Mouse (Mus musculus) midbrain, embryonic 10.5 days (tissue): ENCODE measurements around the gene Pgm3. TPM values are rescaled to one million over a fixed set of nuclear protein-coding genes. Genes with fewer than 3 reads are reported as not detected.

Source experiments
- DNase-seq: peaks from one replicate; pipeline ENCODE4 v3.0.0-alpha.2; 2017; ENCODE audit warnings: low spot score
- H3K27ac ChIP-seq: fragments of 300-500 bp; sonication (generic); replicated peaks from 2 replicates; pipeline ENCODE4 v1.5.1; 2016; ENCODE audit warnings: mild to moderate bottlenecking
- H3K27me3 ChIP-seq: fragments of 300-500 bp; sonication (generic); 2 replicates; pipeline ENCODE4 v1.6.1; 2016; ENCODE audit warnings: low read depth, mild to moderate bottlenecking; ENCODE audit not compliant: poor library complexity, severe bottlenecking
- H3K36me3 ChIP-seq: fragments of 300-500 bp; sonication (generic); 2 replicates; pipeline ENCODE4 v1.6.1; 2016; ENCODE audit warnings: mild to moderate bottlenecking, moderate library complexity
- H3K4me1 ChIP-seq: fragments of 300-500 bp; sonication (generic); 2 replicates; pipeline ENCODE4 v1.6.1; 2016
- H3K4me3 ChIP-seq: fragments of 300-500 bp; sonication (generic); 2 replicates; pipeline ENCODE4 v1.5.1; 2016; ENCODE audit warnings: mild to moderate bottlenecking, moderate library complexity
- H3K9me3 ChIP-seq: fragments of 300-500 bp; sonication (generic); replicated peaks from 2 replicates; pipeline ENCODE4 v1.6.1; 2016; ENCODE audit warnings: mild to moderate bottlenecking
- WGBS: fragments of 180-500 bp; shearing (Covaris S2); methylation state at CpG from one replicate; pipeline ENCODE4 v1.1.7; 2016; 5-methylcytosine and 5-hydroxymethylcytosine counted together
- polyA plus RNA-seq: library from polyadenylated mRNA; unstranded; fragments of >200 nt; fragmentation: Nextera tagmentation; extraction: Ambion mirVana; gene quantifications from 2 replicates; pipeline ENCODE4 v1.2.1, GENCODE M21; 2016

Pgm3 gene
- polyA plus RNA-seq, 1 experiment from 2014 or later: 35.6 TPM

DNA sequence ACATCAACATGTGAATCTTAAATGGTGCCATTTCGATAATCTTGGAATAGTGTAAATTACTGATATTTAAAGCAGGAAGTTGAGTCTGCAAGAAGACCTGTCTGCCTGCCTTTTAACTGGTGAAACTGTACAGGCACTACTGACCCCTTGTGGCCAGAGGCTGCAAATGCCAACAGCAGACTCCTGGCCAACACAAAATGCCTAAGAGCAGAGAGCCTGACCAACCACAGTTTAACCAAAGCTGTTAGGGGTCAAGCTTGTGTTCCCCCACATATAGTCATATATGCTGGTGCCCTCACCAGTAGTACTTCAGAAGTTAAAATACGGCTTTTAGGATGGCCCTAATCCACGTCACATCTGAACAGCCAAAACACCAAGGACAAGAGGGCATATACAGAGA, 12.1 kb upstream of the Pgm3 start:
- H3K36me3 ChIP-seq: no peaks in the 10 kb centered on the region
- H3K9me3 ChIP-seq: no peaks in the 10 kb centered on the region
- DNase-seq: peak; percentile 64
- WGBS: 52% methylated on average over 3 of the region's 3 CpGs
- no peaks in the 10 kb centered on the region for H3K4me1 ChIP-seq
- no peak overlapping the region for H3K4me3 ChIP-seq
- H3K27ac ChIP-seq: no peak overlapping the region
- H3K27me3 ChIP-seq: no peaks in the 10 kb centered on the region

DNA sequence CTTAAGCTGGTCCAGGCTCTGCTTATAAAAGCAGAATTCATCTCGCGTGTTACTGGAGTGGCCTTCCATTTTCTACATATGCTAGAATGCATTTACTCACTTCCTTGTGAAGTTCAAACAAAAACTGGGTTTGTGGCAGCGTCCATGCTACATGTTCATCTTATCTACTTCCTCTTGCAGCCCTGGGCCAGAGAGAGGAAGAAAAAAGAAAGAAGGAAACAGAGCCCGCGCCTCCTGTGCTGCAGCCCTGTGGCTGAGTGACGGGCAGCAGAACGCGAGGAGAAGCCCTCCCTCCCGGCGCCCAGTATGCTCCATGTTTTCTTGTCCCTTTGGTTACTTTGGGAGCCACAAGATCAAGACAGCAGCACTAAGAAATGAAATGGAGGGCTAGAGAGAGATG, 8.0 kb upstream of the Pgm3 start:
- DNase-seq: no peak
- Histone ChIP-seq H3K4me3 (no peak overlapping the region), H3K4me1 (peaks cover 10% of the 10 kb centered on the region), H3K9me3 (no peaks in the 10 kb centered on the region), H3K27ac (no peak overlapping the region), H3K36me3 (no peaks in the 10 kb centered on the region), H3K27me3 (no peaks in the 10 kb centered on the region)
- WGBS: 92% methylated on average over 10 of the region's 10 CpGs

DNA sequence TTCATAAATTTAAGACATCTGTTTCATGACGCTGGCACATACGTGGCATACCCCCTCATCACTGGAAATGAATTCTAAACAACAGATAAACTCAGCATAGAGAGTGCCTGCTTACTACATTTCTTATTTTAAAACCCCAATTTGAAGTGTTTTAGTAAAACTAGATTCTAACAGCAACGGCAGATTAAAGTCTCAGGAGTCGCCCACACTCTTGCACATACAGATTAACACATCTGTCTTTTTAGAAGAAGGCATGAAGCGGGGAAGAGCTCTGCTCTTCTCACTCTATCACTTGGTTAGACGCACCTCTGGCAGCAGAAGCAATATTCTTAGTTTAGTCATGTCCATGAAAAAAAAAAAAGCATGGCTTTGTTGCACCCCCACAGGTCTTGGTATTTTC, 3.5 kb upstream of the Pgm3 start:
- H3K9me3 ChIP-seq: no peaks in the 10 kb centered on the region
- DNase-seq: no peak
- no peak overlapping the region for H3K27ac ChIP-seq
- H3K4me1 ChIP-seq: peaks cover 29% of the 10 kb centered on the region
- no peaks in the 10 kb centered on the region for H3K27me3 ChIP-seq
- WGBS: 92% methylated on average over 6 of the region's 6 CpGs
- no peak overlapping the region for H3K4me3 ChIP-seq
- H3K36me3 ChIP-seq: no peaks in the 10 kb centered on the region

DNA sequence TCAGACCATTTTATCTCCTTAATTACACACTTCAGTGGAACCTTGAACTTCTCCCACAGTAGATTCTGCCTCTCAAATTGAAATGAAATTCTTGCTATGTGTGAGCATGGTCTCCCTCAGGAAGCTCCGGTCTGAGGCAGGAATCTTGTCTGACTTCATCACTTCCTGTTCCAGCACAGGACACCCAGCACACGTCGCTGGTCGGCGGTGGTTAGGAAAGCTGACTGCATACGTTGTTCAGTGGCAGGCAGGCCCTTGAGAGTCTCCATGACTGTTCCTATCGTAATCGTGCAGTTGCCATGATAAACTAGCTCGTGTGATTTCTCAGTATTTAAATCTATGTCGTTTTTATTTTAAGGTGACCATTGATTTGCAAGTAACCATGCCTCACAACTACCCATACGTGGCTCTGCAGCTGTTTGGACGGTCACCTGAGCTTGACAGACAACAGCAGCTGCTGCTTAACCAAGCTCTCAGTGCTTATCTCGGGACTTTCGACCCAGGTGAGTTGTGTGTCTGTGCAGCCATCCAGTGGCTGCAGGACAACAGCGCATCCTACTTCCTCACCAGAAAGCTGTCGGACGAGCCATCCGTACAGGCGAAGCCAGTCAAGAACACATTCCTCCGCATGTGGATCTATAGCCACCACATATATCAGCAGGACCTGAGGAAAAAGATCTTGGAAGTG, 2.1 kb upstream of the Pgm3 start:
- H3K4me1 ChIP-seq: peaks cover 30% of the 10 kb centered on the region
- H3K27ac ChIP-seq: no peak overlapping the region
- no peaks in the 10 kb centered on the region for H3K27me3 ChIP-seq
- peaks cover 10% of the 10 kb centered on the region for H3K36me3 ChIP-seq
- 89% methylated on average over 20 of the region's 20 CpGs for WGBS
- H3K4me3 ChIP-seq: no peak overlapping the region
- H3K9me3 ChIP-seq: no peaks in the 10 kb centered on the region
- DNase-seq: no peak

DNA sequence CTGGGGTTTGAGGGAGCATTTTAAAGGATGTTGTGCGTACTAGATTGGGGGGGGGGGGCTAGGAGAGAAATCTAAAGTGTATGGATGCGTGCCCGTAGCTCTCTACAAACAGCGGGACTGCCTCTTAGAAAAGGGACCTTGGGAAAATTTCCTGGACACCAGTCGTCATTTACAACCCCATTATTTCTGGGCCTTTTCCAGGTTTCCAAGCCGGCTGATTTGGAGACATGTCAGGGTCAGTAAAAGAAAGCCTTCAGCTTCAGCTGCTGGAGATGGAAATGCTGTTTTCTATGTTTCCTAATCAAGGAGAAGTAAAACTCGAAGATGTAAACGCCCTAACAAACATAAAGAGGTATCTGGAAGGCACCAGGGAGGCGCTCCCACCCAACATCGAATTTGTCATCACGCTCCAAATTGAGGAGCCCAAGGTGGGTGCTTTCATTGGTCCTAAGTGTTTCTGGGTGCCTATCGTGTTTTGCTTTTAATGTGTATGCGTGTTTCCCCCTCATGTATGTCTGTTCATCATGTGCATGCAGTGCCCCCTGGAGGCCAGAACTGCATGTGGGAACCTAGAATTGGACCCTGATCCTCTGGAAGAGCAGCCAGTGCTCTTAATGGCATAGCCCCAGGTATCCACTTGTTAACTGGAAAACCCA, 1.1 kb upstream of the Pgm3 start:
- Histone ChIP-seq H3K27ac (peak overlapping the region; percentile 83; the same call in 1 of the 2 replicates), H3K4me1 (peaks cover 30% of the 10 kb centered on the region), H3K27me3 (no peaks in the 10 kb centered on the region), H3K4me3 (peak overlapping the region; percentile 85), H3K9me3 (no peaks in the 10 kb centered on the region), H3K36me3 (peaks cover 18% of the 10 kb centered on the region)
- DNase-seq: peak; percentile 82
- 13% methylated on average over 13 of the region's 13 CpGs for WGBS

GRCm38 (mm10) chr9:86572196-86572595, 554 bp upstream of the Pgm3 start:
- peak overlapping the region; percentile 83 for H3K27ac ChIP-seq
- no peaks in the 10 kb centered on the region for H3K9me3 ChIP-seq
- peak overlapping the region; percentile 85 for H3K4me3 ChIP-seq
- peaks cover 27% of the 10 kb centered on the region for H3K4me1 ChIP-seq
- no peaks in the 10 kb centered on the region for H3K27me3 ChIP-seq
- DNase-seq: no peak
- WGBS: under 1% methylated on average over 25 of the region's 25 CpGs
- H3K36me3 ChIP-seq: peaks cover 23% of the 10 kb centered on the region

DNA sequence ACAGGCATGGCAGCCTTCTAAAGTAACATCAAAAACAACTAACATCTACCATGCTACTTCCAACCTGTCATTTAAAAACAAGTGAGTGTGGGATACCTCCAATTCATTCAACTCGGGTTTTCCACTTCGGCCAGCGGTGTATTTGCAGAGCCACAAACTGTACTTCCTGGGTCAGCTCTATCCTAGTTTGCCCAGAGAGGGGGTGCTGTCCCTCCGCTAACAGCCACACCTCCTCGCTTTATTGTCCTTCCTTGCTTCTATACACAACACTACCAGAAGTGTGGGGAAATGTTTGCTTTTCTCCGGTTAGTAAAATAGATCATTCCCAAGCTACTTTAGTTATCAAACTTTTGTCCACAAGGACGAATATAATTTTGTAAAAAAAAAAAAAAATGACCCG, 696 bp downstream of the Pgm3 start:
- H3K36me3 ChIP-seq: peaks cover 33% of the 10 kb centered on the region
- no peak for DNase-seq

GRCm38 (mm10) chr9:86570261-86570890, 1.3 kb downstream of the Pgm3 start:
- 87% methylated on average over 10 of the region's 10 CpGs for whole genome bisulfite sequencing
- peaks cover 20% of the 10 kb centered on the region for H3K4me1 ChIP-seq
- no peaks in the 10 kb centered on the region for H3K9me3 ChIP-seq
- H3K36me3 ChIP-seq: peaks cover 39% of the 10 kb centered on the region
- H3K27ac ChIP-seq: no peak overlapping the region
- DNase-seq: no peak
- no peaks in the 10 kb centered on the region for H3K27me3 ChIP-seq
- peak overlapping the region; percentile 85 for H3K4me3 ChIP-seq

More for the DNA sequence above, 696 bp downstream of the Pgm3 start:
- H3K4me1 ChIP-seq: peaks cover 20% of the 10 kb centered on the region
- peak overlapping the region; percentile 85 for H3K4me3 ChIP-seq
- no peaks in the 10 kb centered on the region for H3K9me3 ChIP-seq
- no peaks in the 10 kb centered on the region for H3K27me3 ChIP-seq
- no peak overlapping the region for H3K27ac ChIP-seq
- 24% methylated on average over 8 of the region's 8 CpGs for WGBS

GRCm38 (mm10) chr9:86569314-86569910, 2.2 kb downstream of the Pgm3 start:
- peaks cover 49% of the 10 kb centered on the region for H3K36me3 ChIP-seq
- 84% methylated on average over 3 of the region's 3 CpGs for WGBS
- H3K4me3 ChIP-seq: no peak overlapping the region
- no peak for DNase-seq
- H3K27me3 ChIP-seq: no peaks in the 10 kb centered on the region
- H3K4me1 ChIP-seq: peaks cover 20% of the 10 kb centered on the region
- H3K9me3 ChIP-seq: no peaks in the 10 kb centered on the region
- H3K27ac ChIP-seq: no peak overlapping the region

GRCm38 (mm10) chr9:86560543-86560942, 11.1 kb downstream of the Pgm3 start:
- Histone ChIP-seq H3K27me3 (no peaks in the 10 kb centered on the region), H3K4me1 (no peaks in the 10 kb centered on the region), H3K27ac (no peak overlapping the region), H3K4me3 (no peak overlapping the region), H3K36me3 (peaks cover 96% of the 10 kb centered on the region), H3K9me3 (no peaks in the 10 kb centered on the region)
- DNase-seq: no peak
- WGBS: 92% methylated on average over 3 of the region's 3 CpGs

DNA sequence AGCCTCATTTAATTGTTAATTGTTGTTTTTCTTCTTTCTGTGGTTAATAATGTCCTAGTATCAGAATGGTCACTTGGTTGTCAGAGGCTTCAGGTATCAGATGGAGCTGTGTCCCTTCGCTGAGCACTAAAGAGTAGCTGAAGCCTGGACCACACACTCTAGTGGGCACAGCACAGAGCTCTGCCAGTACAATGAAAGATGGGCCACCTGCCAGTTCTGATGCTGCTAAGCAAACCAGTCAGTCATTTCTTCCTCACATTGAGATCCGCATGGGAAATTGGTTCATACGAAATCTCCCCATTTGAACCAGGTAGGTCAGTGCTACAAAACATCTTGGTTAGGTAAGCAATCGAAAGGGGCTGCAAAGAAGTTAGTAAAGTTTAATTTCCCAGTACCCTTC, 17.0 kb downstream of the Pgm3 start:
- H3K4me3 ChIP-seq: no peak overlapping the region
- DNase-seq: no peak
- H3K27ac ChIP-seq: no peak overlapping the region
- H3K27me3 ChIP-seq: no peaks in the 10 kb centered on the region
- WGBS: 92% methylated on average over 4 of the region's 4 CpGs
- H3K9me3 ChIP-seq: no peaks in the 10 kb centered on the region
- no peaks in the 10 kb centered on the region for H3K4me1 ChIP-seq
- peaks cover 88% of the 10 kb centered on the region for H3K36me3 ChIP-seq

DNA sequence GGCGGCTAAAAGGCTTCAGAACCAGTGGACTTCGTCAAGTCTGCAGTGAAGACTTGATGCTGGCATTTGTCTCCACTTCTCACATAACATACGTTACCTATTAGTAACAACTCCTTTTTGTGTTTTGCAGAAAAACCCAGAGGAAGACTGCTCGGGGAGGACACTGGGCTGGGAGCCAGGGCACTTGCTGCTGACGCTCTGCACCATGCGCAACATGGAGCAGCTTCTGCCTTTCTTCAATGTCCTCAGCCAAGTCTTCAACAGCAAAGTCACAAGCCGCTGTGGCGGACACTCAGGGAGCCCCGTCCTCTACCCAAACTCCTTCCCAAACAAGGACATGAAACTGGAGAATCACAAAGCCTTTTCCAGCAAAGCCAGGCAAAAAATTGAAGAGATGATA, 17.8 kb downstream of the Pgm3 start:
- H3K9me3 ChIP-seq: no peaks in the 10 kb centered on the region
- no peaks in the 10 kb centered on the region for H3K4me1 ChIP-seq
- H3K27me3 ChIP-seq: no peaks in the 10 kb centered on the region
- no peak overlapping the region for H3K4me3 ChIP-seq
- WGBS: 96% methylated on average over 9 of the region's 9 CpGs
- H3K36me3 ChIP-seq: peaks cover 87% of the 10 kb centered on the region
- H3K27ac ChIP-seq: no peak overlapping the region
- no peak for DNase-seq

DNA sequence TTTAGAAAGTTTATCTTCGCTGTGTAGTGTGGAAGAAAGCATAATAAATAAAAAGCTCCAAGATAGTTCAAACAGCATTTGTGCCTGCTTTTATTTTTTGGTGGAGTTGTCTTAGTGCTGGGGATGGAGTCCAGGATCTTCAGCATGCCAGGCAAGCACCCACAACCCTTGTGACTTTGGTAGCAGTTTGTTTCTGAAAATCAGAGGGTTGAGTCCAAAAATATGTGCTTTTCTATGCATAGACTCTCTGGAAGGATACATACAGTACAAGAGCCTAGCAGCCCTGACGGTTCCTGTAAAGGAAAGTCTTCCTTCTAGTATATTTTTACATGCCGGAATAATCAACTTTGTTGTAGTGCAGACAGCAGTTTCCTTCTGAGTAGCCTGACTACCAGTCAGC, 20.9 kb downstream of the Pgm3 start:
- Histone ChIP-seq H3K4me3 (no peak overlapping the region), H3K9me3 (no peaks in the 10 kb centered on the region), H3K27ac (no peak overlapping the region), H3K36me3 (peaks cover 63% of the 10 kb centered on the region), H3K4me1 (no peaks in the 10 kb centered on the region), H3K27me3 (no peaks in the 10 kb centered on the region)
- 89% methylated on average over 3 of the region's 3 CpGs for WGBS
- no peak for DNase-seq
